Mouse (Mus musculus) limb, embryonic 10.5 days (tissue): ENCODE measurements around the gene Cox14. TPM values are rescaled to one million over a fixed set of nuclear protein-coding genes. Genes with fewer than 3 reads are reported as not detected.
"Not testable (repeated sequence)": the region's sequence is repeated elsewhere in the genome, so short reads cannot be mapped to it uniquely, and the experiment has no call there.

ENCODE experiments used
- DNase-seq: peaks from one replicate; pipeline ENCODE4 v3.0.0-alpha.2; 2017; ENCODE audit warnings: low spot score
- H3K27ac ChIP-seq: fragments of 300-500 bp; sonication (generic); 2 replicates; pipeline ENCODE4 v1.5.1; 2016; ENCODE audit warnings: mild to moderate bottlenecking
- H3K27me3 ChIP-seq: fragments of 300-500 bp; sonication (generic); 2 replicates; pipeline ENCODE4 v1.6.1; 2016; ENCODE audit warnings: low read depth, mild to moderate bottlenecking; ENCODE audit not compliant: poor library complexity, severe bottlenecking
- H3K36me3 ChIP-seq: fragments of 300-500 bp; sonication (generic); 2 replicates; pipeline ENCODE4 v1.6.1; 2016; ENCODE audit warnings: mild to moderate bottlenecking, moderate library complexity
- H3K4me1 ChIP-seq: fragments of 300-500 bp; sonication (generic); 2 replicates; pipeline ENCODE4 v1.6.1; 2016
- H3K4me3 ChIP-seq: fragments of 300-500 bp; sonication (generic); 2 replicates; pipeline ENCODE4 v1.5.1; 2016; ENCODE audit warnings: mild to moderate bottlenecking, moderate library complexity
- H3K9me3 ChIP-seq: fragments of 300-500 bp; sonication (generic); replicated peaks from 2 replicates; pipeline ENCODE4 v1.6.1; 2016; ENCODE audit warnings: mild to moderate bottlenecking
- WGBS: fragments of 180-500 bp; shearing (Covaris S2); methylation state at CpG from one replicate; pipeline ENCODE4 v1.1.7; 2016; 5-methylcytosine and 5-hydroxymethylcytosine counted together
- polyA plus RNA-seq: library from polyadenylated mRNA; unstranded; fragments of >200 nt; fragmentation: Nextera tagmentation; extraction: Ambion mirVana; gene quantifications from 2 replicates; pipeline ENCODE4 v1.2.1, GENCODE M21; 2016

The Cox14 gene
- polyA plus RNA-seq, 1 experiment from 2014 or later = 127 TPM

DNA sequence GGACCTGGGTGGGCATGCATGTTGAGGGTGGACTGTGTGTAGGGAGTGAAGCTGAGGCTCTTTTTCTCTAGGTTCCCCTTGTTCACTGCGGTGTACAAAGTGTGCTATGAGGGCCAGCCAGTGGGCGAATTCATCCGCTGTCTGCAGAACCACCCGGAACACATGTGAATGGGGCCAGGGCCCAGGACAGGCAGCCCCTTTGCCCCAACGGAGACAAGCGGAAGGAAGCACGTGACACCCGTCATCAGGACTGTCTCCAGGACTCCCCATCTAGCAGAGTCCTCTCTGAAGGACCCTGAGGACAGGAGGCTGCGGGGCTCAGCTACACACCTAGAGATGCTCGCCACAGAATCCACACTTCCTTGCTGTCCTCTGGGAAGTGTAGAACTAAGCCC is 2.3 kb upstream of the Cox14 start:
- Histone ChIP-seq H3K4me3 (no peak overlapping the region), H3K4me1 (peaks cover 31% of the 10 kb centered on the region), H3K36me3 (peaks cover 53% of the 10 kb centered on the region), H3K27me3 (no peaks in the 10 kb centered on the region), H3K9me3 (no peaks in the 10 kb centered on the region), H3K27ac (peak overlapping the region; percentile 72; the same call in 1 of the 2 replicates)
- 64% methylated on average over 10 of the region's 10 CpGs for WGBS
- no peak for DNase-seq

DNA sequence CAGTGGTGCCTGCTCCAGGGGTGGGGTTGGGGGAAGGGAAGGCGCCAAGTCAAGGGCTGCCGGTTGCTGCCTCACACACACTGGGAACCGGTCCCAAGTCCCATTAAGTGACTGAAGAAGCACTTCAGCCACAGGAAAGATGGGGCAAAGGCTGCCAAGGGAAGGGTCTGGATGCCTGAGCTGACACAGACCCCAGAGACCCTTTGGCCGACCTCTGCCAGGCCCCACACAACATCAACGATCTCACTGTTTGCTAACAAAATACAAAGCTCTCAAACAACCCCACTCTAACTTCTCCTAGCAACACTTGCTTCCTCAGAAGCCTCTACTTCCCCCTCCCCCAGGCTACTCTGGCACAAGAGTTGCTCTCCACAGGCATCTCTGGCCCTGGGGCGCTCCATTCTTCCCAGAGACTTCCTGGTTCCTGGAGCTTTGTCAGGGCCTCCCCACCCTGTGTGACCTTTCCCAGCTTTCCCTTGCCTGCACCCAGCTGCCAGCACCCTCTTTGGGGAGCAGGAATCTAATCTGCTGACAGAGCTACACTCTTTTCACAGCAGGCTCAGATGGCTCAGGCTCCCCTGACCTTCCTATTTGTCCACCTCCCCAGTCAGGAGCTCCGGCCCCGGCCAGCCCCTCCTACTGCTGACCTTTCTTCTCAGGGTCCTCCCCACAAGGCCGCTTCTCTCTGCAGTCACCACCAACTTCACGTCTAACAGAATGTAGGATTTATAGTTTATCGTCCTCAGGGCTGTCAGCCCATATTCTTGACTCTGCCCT is 1.7 kb upstream of the Cox14 start:
- peaks cover 31% of the 10 kb centered on the region for H3K4me1 ChIP-seq
- H3K27me3 ChIP-seq = no peaks in the 10 kb centered on the region
- no peak for DNase-seq
- 27% methylated on average over 11 of the region's 11 CpGs for WGBS
- H3K36me3 ChIP-seq = peaks cover 53% of the 10 kb centered on the region
- peak overlapping the region; percentile 85; the same call in 1 of the 2 replicates for H3K4me3 ChIP-seq
- peak overlapping the region; percentile 72 for H3K27ac ChIP-seq
- no peaks in the 10 kb centered on the region for H3K9me3 ChIP-seq

DNA sequence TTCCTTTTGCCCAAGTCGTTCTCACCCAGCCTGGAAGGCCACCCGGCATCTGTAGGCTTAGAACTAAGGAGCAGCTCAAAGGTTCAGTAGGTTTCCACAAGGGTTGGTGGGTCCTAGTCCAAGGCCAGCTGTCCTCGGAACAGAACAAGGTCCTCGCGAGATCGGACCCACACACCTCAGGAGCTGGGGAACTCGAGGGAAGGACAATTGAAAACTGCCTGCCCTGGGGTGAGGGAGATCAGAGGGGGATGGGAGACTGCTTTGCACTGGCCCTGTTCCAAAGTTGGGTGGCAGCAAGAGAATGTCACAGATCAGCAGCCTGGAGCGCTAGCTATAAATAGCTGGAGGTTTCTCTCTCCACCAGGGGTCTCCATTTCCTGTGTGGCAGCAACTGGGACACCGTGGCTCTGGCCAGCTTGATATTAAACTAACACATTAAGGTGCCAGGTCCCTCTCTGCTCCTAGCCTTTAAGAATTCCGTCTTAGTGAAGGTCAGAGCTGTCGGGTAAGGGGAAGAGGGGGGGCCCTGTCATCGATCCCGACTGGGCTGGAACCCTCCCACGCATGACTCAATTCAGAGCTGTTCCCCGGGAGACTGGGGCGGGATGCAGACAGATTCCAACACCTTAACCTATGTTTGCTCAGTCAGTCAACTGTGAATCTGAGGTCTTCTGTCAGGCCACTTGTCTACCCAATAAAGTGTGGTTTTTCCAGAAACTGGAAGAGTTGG is 961 bp upstream of the Cox14 start:
- Histone ChIP-seq H3K27me3 (no peaks in the 10 kb centered on the region), H3K4me1 (peaks cover 31% of the 10 kb centered on the region), H3K27ac (peak overlapping the region; percentile 72), H3K4me3 (peak overlapping the region; percentile 85), H3K9me3 (no peaks in the 10 kb centered on the region; the same call in 1 of the 2 replicates), H3K36me3 (peaks cover 60% of the 10 kb centered on the region)
- WGBS = 15% methylated on average over 16 of the region's 16 CpGs
- peak; percentile 58 for DNase-seq

DNA sequence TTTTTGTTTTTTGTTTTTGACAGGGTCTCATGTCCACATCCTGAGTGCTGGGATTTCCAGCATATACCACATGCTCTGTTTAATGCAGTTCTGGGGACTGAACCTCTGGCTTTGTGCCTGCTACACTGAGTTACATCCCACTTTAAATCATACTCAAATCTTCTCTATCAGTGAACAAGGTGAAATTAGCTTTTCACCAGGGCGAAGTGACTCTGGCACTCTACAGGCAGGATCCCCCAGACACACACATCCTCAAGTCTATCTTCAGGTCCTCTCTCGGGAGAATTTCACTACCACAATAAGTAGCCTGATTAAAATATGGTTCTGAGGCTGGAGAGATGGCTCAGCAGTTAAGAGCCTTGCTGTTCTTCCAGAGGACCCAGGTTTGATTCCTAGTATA is 1.1 kb downstream of the Cox14 start:
- no peak for DNase-seq
- no peaks in the 10 kb centered on the region for H3K27me3 ChIP-seq
- H3K27ac ChIP-seq = no peak overlapping the region
- H3K9me3 ChIP-seq = no peaks in the 10 kb centered on the region; the same call in 1 of the 2 replicates
- peaks cover 31% of the 10 kb centered on the region for H3K4me1 ChIP-seq
- peak overlapping the region; percentile 85 for H3K4me3 ChIP-seq
- H3K36me3 ChIP-seq = peaks cover 57% of the 10 kb centered on the region
- 84% methylated on average over 2 of the region's 2 CpGs for WGBS

DNA sequence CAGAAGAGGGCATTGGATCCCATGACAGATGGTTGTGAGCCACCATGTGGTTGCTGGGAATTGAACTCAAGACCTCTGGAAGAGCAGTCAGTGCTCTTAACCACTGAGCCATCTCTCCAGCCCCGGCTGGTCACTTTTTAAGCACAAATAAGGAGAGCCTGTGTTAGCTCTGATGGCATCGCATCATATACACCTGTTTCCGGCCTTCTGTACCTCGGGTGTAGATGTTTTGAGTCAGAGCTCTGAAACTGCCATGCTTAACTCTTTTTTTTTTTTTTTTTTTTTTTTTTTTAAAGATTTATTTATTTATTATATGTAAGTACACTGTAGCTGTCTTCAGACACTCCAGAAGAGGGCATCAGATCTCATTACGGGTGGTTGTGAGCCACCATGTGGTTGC is 1.6 kb downstream of the Cox14 start:
- Histone ChIP-seq H3K36me3 (peaks cover 58% of the 10 kb centered on the region), H3K4me1 (peaks cover 31% of the 10 kb centered on the region)
- not testable (repeated sequence) for DNase-seq, H3K9me3 ChIP-seq, H3K4me3 ChIP-seq, H3K27ac ChIP-seq, H3K27me3 ChIP-seq
- WGBS = 91% methylated on average over 5 of the region's 5 CpGs

DNA sequence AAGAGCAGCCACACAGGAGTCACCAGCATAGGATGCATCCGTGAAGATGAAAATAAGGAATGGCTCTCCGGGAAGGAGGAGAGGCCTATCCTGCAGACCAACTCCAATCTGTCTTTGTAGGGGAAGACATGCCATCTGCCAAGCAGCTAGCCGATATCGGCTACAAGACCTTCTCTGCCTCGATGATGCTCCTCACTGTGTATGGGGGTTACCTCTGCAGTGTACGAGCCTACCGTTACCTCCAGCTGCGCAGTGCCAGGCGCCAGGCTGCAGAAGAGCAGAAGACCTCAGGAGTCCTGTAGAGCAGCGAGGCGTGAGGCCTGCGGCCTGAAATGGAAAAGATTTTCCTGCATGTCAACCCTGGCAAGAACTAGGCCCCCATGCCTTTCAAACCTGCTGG is 2.1 kb downstream of the Cox14 start:
- H3K9me3 ChIP-seq = no peaks in the 10 kb centered on the region; the same call in 1 of the 2 replicates
- H3K36me3 ChIP-seq = peaks cover 58% of the 10 kb centered on the region
- no peaks in the 10 kb centered on the region for H3K27me3 ChIP-seq
- H3K4me3 ChIP-seq = no peak overlapping the region
- 95% methylated on average over 12 of the region's 12 CpGs for WGBS
- no peak overlapping the region for H3K27ac ChIP-seq
- DNase-seq = no peak
- H3K4me1 ChIP-seq = peaks cover 31% of the 10 kb centered on the region

DNA sequence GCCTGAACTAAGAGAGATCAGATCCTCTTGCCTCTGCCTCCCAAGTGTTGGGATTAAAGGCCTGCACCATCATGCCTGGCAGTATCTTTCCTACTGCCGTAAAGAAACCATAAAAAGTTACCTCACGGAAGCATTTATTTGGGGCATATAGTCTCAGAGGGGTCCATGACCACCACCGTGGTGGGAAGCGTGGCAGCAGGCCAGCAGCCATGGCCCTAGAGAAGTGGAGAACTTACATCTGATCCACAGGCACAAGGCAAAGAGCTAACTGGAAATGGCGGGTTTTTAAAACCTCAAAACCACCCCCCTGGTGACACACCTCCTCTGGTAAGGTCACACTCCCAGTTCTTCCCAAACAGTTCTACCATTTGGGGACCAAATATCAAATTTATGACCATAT is 2.8 kb downstream of the Cox14 start:
- peaks cover 59% of the 10 kb centered on the region for H3K36me3 ChIP-seq
- 94% methylated on average over 5 of the region's 5 CpGs for WGBS

DNA sequence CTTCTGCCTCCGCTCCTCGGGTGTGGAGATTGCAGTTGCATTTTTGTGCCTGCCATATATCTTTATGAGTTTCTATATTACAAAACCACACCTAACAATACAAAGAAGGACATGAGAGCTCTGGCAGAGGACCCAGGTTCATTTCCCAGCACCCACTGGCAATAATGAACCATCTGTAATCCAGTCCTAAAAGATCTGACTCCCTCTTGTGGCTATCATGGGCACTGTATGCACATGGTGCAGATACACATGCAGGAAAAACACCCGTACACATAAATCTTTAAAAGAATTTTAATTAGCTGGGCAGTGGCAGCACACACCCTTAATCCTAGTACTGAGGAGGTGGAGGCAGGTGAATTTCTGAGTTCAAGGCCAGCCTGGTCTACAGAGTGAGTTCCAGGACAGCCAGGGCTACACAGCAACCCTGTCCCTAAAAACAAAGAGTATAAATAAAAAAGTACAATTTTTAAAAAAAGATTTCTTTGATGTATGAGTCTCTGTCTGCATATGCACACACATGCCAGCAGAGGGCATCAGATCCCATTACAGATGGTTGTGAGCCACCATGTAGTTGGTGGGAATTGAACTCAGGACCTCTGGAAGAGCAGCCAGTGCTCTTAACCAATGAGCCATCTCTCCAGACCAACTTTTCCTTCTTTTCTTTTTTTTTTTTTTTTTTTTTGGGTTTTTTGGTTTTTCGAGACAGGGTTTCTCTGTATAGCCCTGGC is 3.8 kb downstream of the Cox14 start:
- H3K4me1 ChIP-seq = peaks cover 16% of the 10 kb centered on the region
- DNase-seq = no peak
- H3K9me3 ChIP-seq = no peaks in the 10 kb centered on the region; the same call in 1 of the 2 replicates
- H3K27ac ChIP-seq = no peak overlapping the region
- H3K36me3 ChIP-seq = peaks cover 66% of the 10 kb centered on the region
- H3K4me3 ChIP-seq = no peak overlapping the region
- WGBS = 95% methylated on average over 4 of the region's 4 CpGs
- H3K27me3 ChIP-seq = no peaks in the 10 kb centered on the region

More for the DNA sequence above, 2.8 kb downstream of the Cox14 start:
- Histone ChIP-seq H3K4me3 (no peak overlapping the region), H3K27me3 (no peaks in the 10 kb centered on the region), H3K27ac (no peak overlapping the region), H3K4me1 (peaks cover 26% of the 10 kb centered on the region), H3K9me3 (no peaks in the 10 kb centered on the region; the same call in 1 of the 2 replicates)
- no peak for DNase-seq

DNA sequence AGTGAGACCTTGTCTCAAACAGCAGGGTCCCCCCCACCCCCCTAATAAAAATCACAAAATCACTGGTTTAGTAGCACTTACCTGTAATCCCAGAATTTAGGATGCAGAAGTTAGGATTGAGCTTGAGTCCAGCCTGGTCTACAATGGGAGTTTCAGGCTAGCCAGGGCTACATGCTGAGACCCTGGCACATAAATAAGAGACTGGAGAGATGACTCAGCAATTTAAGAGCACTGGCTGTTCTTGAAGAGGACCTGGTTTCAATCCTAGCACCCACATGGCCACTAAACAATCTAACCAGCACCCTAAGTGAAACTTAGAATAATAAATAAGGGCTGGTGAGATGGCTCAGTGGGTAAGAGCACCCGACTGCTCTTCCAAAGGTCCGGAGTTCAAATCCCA is 5.7 kb downstream of the Cox14 start:
- 91% methylated on average over 2 of the region's 2 CpGs for WGBS
- Histone ChIP-seq H3K9me3 (no peaks in the 10 kb centered on the region; the same call in 1 of the 2 replicates), H3K36me3 (peaks cover 85% of the 10 kb centered on the region), H3K27ac (no peak overlapping the region), H3K4me1 (peaks cover 6% of the 10 kb centered on the region; the same call in 1 of the 2 replicates), H3K27me3 (no peaks in the 10 kb centered on the region), H3K4me3 (no peak overlapping the region)
- DNase-seq = no peak

DNA sequence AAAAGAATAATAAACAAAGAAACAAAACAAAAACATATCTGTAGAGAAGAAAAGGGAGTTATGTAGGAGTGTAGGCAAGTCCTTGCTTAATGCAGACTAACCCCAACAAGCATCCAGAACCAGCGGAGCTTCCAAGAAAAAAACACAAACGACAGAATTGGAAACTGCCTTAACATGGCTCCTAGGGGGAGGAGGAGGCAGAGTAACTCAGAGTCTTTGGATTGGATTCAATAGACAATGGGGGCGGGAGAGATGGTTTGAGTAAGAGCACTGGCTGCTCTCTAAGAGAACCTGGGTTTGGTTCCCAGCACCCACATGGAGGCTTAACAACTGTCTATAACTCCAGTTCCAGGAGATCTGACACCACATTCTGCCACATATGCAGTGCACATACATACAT is 6.3 kb downstream of the Cox14 start:
- Histone ChIP-seq H3K36me3 (peaks cover 90% of the 10 kb centered on the region), H3K27ac (no peak overlapping the region), H3K4me3 (no peak overlapping the region), H3K4me1 (peaks cover 1% of the 10 kb centered on the region; the same call in 1 of the 2 replicates), H3K27me3 (no peaks in the 10 kb centered on the region), H3K9me3 (no peaks in the 10 kb centered on the region; the same call in 1 of the 2 replicates)
- no peak for DNase-seq
- 91% methylated on average over 3 of the region's 3 CpGs for WGBS

DNA sequence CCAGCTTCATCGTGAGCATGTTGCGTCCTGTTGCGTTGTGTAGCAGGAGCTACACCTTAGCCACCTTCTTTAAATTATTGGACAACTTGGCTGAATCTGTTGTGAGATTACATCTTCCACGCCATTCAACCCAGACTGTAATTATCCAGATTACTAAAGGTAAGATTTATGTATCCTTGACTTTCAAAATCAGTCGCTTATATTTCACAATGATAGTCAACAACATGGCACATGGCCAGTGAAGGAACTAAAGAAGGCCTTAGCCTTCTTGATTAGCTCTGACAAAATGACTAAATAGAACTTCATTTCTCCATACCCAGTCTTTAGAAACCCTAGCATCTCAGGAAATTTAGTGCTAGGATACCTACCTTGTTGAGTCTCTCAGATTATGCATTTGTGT is 7.8 kb downstream of the Cox14 start:
- WGBS = 93% methylated on average over 5 of the region's 5 CpGs
- peaks cover 96% of the 10 kb centered on the region for H3K36me3 ChIP-seq
- no peaks in the 10 kb centered on the region for H3K27me3 ChIP-seq

DNA sequence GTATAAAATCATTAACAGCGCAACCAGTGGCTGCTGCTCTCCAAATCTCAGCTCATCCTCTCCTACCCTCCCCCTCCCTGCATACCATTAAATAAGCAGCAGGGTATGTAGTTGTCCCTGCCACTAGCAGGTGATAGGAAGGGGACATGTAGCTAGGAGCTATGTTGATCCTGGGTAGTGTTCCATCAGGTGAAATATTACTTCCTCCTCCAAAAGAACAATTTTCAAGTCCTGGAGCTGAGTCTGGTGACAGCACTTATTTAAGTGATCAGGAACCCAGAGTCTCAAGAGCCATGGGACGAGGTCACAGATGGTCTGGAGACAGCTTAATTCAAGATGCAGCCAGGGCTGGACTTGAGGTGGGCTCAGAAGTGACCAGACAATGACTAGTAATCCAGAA is 10.2 kb downstream of the Cox14 start:
- peaks cover 98% of the 10 kb centered on the region for H3K36me3 ChIP-seq
- DNase-seq = no peak
- H3K4me3 ChIP-seq = no peak overlapping the region
- H3K9me3 ChIP-seq = no peaks in the 10 kb centered on the region
- WGBS = 87% methylated on average over 2 of the region's 2 CpGs
- no peaks in the 10 kb centered on the region for H3K4me1 ChIP-seq
- no peak overlapping the region for H3K27ac ChIP-seq
- no peaks in the 10 kb centered on the region for H3K27me3 ChIP-seq

More for the DNA sequence above, 7.8 kb downstream of the Cox14 start:
- no peak overlapping the region for H3K4me3 ChIP-seq
- H3K27ac ChIP-seq = no peak overlapping the region
- no peaks in the 10 kb centered on the region; the same call in 1 of the 2 replicates for H3K9me3 ChIP-seq
- DNase-seq = no peak
- H3K4me1 ChIP-seq = no peaks in the 10 kb centered on the region
